Mouse (Mus musculus) erythroblast, embryonic 14.5 days (primary cell): ENCODE results near the gene Eya2. TPM values are rescaled to one million over a fixed set of nuclear protein-coding genes. Genes with fewer than 3 reads are reported as not detected.

Experiments
- H3K27me3 ChIP-seq: 2 replicates; pipeline ENCODE4 v1.6.1; 2012; ENCODE audit warnings: inconsistent platforms; ENCODE audit not compliant: control insufficient read depth
- H3K36me3 ChIP-seq: 2 replicates; pipeline ENCODE4 v1.6.1; 2012; ENCODE audit warnings: mild to moderate bottlenecking, inconsistent platforms; ENCODE audit not compliant: control insufficient read depth
- H3K4me1 ChIP-seq: 2 replicates; pipeline ENCODE4 v1.6.1; 2012; ENCODE audit warnings: inconsistent platforms; ENCODE audit not compliant: control insufficient read depth
- H3K4me3 ChIP-seq: replicated peaks from 2 replicates; pipeline ENCODE3; 2012; ENCODE audit warnings: moderate library complexity, mild to moderate bottlenecking, inconsistent platforms
- H3K9me3 ChIP-seq: 2 replicates; pipeline ENCODE4 v1.6.1; 2012; ENCODE audit warnings: low read length, inconsistent platforms, mixed read lengths; ENCODE audit not compliant: control insufficient read depth
- GATA1 ChIP-seq: IDR thresholded peaks from 2 replicates; pipeline ENCODE4 v1.6.1; 2012; ENCODE audit warnings: low read length, inconsistent platforms, mixed read lengths
- TAL1 ChIP-seq: IDR thresholded peaks from 3 replicates; pipeline ENCODE4 v1.6.1; 2012; ENCODE audit warnings: low read length, inconsistent platforms, mixed read lengths
- polyA plus RNA-seq: library from polyadenylated mRNA; stranded (reverse); fragments of >175 nt; gene quantifications from 2 replicates; pipeline ENCODE4 v1.2.3, GENCODE M21; 2012

Gene Eya2
- polyA plus RNA-seq, 1 experiment = not detected

DNA sequence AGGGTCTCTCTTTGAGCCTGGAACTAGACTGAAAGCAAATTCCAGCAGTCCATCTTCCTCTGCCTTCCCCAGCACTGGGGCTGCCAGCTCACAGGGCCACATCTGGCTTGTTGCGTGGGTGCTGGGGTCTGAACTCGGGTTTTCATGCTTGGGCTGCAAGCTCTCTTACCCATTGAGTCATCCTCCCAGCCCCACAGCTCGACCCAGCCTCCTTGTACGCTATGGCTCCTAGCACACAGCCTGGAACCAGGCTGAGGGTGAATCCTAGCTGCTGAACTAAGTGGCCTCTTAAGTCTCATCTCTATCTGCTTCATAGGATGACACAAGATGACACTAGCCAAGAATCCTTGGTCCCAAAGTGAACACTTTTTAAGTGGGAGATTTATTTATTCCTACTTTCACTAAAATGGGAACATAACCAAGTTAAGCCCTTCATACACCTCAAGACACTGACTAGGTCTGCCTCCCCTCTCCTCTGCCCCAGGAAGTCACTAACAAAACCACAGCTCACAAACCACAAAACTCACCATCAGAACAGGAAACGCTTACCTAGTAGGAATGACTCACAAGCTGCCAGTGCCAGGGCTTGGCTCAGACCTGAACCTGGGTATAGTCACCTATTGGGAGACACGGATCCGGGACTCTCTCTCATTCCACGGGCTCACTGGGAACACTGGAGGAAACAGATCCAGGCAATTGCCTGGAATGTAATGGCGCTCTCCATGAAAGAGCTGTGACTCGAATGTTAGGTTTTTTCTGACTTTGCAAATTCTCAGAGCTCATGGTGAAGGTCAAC is 60.1 kb downstream of the Eya2 start:
- no peaks in the 10 kb centered on the region for H3K4me1 ChIP-seq
- H3K9me3 ChIP-seq = no peaks in the 10 kb centered on the region
- no peak overlapping the region for H3K4me3 ChIP-seq
- TF ChIP-seq TAL1 = no peak
- no peak for TF ChIP-seq GATA1
- no peaks in the 10 kb centered on the region; the same call in 1 of the 2 replicates for H3K27me3 ChIP-seq
- no peaks in the 10 kb centered on the region for H3K36me3 ChIP-seq

GRCm38 (mm10) chr2:165656541-165656940 is 61.7 kb downstream of the Eya2 start:
- no peaks in the 10 kb centered on the region for H3K4me1 ChIP-seq

DNA sequence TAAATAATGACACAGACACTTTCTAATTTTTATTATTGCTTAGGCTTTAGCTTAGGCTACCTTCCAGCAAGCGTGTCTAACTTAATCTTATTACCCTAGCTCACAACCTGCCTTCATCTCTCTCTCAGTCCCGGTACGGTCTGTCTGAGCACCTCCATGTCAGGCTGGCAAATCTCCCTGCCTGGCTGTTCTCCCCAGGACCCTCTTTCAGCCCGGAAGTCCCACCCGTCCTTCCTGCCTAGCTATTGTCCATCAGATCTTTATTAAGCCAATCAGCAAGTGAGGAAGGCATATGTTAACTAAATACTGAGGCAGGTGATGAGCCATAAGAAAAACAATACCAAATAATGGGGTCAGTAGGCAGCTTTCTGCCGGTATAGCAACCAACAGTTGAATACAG is 62.1 kb downstream of the Eya2 start:
- Histone ChIP-seq H3K36me3 (no peaks in the 10 kb centered on the region), H3K4me3 (no peak overlapping the region), H3K4me1 (no peaks in the 10 kb centered on the region), H3K27me3 (no peaks in the 10 kb centered on the region; the same call in 1 of the 2 replicates), H3K9me3 (no peaks in the 10 kb centered on the region)
- TF ChIP-seq TAL1 (no peak), GATA1 (no peak)

More at GRCm38 (mm10) chr2:165656541-165656940, 61.7 kb downstream of the Eya2 start:
- Histone ChIP-seq H3K27me3 (no peaks in the 10 kb centered on the region; the same call in 1 of the 2 replicates), H3K9me3 (no peaks in the 10 kb centered on the region), H3K36me3 (no peaks in the 10 kb centered on the region), H3K4me3 (no peak overlapping the region)
- TF ChIP-seq GATA1 (no peak), TAL1 (no peak)

GRCm38 (mm10) chr2:165659552-165659951 is 64.7 kb downstream of the Eya2 start:
- H3K36me3 ChIP-seq = no peaks in the 10 kb centered on the region
- no peaks in the 10 kb centered on the region for H3K27me3 ChIP-seq
- H3K4me3 ChIP-seq = no peak overlapping the region
- H3K9me3 ChIP-seq = no peaks in the 10 kb centered on the region
- H3K4me1 ChIP-seq = no peaks in the 10 kb centered on the region
- TF ChIP-seq TAL1 = no peak
- TF ChIP-seq GATA1 = no peak

DNA sequence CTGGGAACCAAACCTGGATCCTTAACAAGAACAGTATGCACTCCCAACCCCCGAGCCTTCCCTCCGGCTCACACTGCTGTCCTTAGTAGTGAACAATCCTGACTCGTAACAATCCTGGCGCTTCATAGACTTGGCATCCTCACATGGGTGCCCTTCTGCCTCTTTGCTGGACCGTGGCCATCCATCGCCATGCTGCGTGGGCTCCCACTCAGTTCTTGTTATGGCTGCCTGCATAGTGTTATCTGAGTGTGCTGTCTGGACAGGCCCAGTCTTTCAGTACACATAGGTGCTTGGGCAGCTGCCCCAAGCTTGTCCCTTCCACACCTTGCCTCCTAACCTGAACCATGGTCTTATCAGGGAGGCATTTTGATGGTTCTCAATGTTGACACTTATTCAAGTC is 68.4 kb downstream of the Eya2 start:
- no peaks in the 10 kb centered on the region for H3K36me3 ChIP-seq
- no peaks in the 10 kb centered on the region for H3K27me3 ChIP-seq
- TF ChIP-seq GATA1 (no peak), TAL1 (no peak)
- H3K9me3 ChIP-seq = no peaks in the 10 kb centered on the region
- H3K4me1 ChIP-seq = no peaks in the 10 kb centered on the region
- no peak overlapping the region for H3K4me3 ChIP-seq

GRCm38 (mm10) chr2:165664648-165665047 is 69.8 kb downstream of the Eya2 start:
- H3K4me1 ChIP-seq = no peaks in the 10 kb centered on the region
- H3K36me3 ChIP-seq = no peaks in the 10 kb centered on the region
- TF ChIP-seq GATA1 = no peak
- TF ChIP-seq TAL1 = no peak
- H3K27me3 ChIP-seq = no peaks in the 10 kb centered on the region
- H3K9me3 ChIP-seq = no peaks in the 10 kb centered on the region
- H3K4me3 ChIP-seq = no peak overlapping the region

- Histone ChIP-seq H3K4me1 (no peaks in the 10 kb centered on the region), H3K4me3 (no peak overlapping the region), H3K36me3 (no peaks in the 10 kb centered on the region), H3K27me3 (no peaks in the 10 kb centered on the region), H3K9me3 (no peaks in the 10 kb centered on the region)
- TF ChIP-seq TAL1 = no peak
- no peak for TF ChIP-seq GATA1
Measured at GRCm38 (mm10) chr2:165665176-165665575, 70.3 kb downstream of the Eya2 start.

DNA sequence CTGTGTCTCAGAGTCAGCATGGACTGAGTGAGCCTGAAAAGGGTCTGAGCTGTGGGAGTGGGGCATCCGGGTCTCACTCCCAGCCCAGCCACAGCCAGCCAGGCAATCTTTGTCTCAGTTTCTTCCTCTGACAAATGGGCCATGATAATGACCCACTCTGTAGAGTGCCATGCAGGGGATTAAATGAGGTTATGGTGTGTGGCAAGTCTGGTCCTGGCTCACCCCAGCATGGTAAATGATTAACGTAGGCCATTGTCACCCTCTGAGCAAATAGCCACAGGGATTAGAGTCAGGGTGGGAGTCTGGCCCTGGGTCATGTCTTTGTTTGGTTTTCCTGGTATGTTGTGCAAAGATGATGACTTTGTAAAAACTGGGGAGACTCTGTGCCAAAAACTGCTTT is 72.3 kb downstream of the Eya2 start:
- Histone ChIP-seq H3K4me1 (no peaks in the 10 kb centered on the region), H3K9me3 (no peaks in the 10 kb centered on the region), H3K27me3 (no peaks in the 10 kb centered on the region), H3K36me3 (no peaks in the 10 kb centered on the region), H3K4me3 (no peak overlapping the region)
- TF ChIP-seq GATA1 (no peak), TAL1 (no peak)

DNA sequence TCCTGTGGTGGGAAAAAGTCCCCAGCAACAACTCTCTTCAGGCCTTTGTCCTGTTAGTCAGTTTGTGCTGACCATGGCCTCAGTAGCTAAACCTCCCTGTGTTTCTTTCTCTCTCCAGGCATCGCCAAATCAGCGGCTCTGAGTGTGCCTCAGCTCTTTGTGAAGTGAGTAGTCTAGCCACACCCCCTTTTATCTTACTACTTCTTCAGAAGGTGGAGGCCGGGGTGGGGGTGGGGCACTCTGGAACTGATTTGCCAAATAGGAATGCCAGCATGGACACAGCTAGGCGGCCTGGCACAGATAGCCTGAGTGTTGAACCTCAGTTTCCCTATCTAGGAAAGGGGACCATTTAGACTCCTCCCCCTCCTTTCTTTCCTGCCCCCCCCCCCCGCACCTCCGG is 87.9 kb downstream of the Eya2 start:
- no peaks in the 10 kb centered on the region for H3K4me1 ChIP-seq
- no peaks in the 10 kb centered on the region for H3K27me3 ChIP-seq
- no peaks in the 10 kb centered on the region for H3K36me3 ChIP-seq
- H3K9me3 ChIP-seq = no peaks in the 10 kb centered on the region
- H3K4me3 ChIP-seq = no peak overlapping the region
- TF ChIP-seq GATA1 = no peak
- no peak for TF ChIP-seq TAL1
